In genomic region chr1:125945136-125945535, GRCm38 (mm10) we compare ENCODE assay signal across 13 mouse cellular contexts. TPM values are rescaled to one million over a fixed set of nuclear protein-coding genes. Genes with fewer than 3 reads are reported as not detected.
DNase-seq lines count a peak whose midpoint lies in the region; ATAC-seq lines count a peak whose summit lies in the region.
"Had no signal": no experiment of that assay in that cellular context is flagged by ENCODE, and none has a peak within 500 bp of the region (broad histone marks: within the 10 kb centered on the region; RNA-seq: fewer than 3 reads in every experiment).

No protein-coding gene starts in this region.

- no peaks in the 10 kb centered on the region for H3K9me3 ChIP-seq in limb, embryonic 13.5 days
- H3K9me3 ChIP-seq in limb, embryonic 10.5 days (replicated peaks), result no peaks in the 10 kb centered on the region
- H3K9me3 ChIP-seq in intestine, embryonic 16.5 days (ENCODE audit: control insufficient read depth, low read length), result no peaks in the 10 kb centered on the region

- H3K9ac ChIP-seq in limb, embryonic 13.5 days, result no peak overlapping the region
- no peak overlapping the region for H3K9ac ChIP-seq in intestine, embryonic 16.5 days (ENCODE audit: low read depth, low read length)

- H3K4me2 ChIP-seq in limb, embryonic 13.5 days (replicated peaks), result no peak overlapping the region
- H3K4me2 ChIP-seq in intestine, embryonic 16.5 days (ENCODE audit: low read depth, low read length), result no peak overlapping the region

- H3K27me3 ChIP-seq in limb, embryonic 13.5 days, result no peaks in the 10 kb centered on the region
- no peaks in the 10 kb centered on the region for H3K27me3 ChIP-seq in limb, embryonic 10.5 days (ENCODE audit: low read depth, poor library complexity, severe bottlenecking)
- H3K27me3 ChIP-seq in intestine, embryonic 16.5 days (replicated peaks; ENCODE audit: control insufficient read depth, insufficient read depth, low read length), result no peaks in the 10 kb centered on the region
- H3K27me3 ChIP-seq: CH12.LX had no signal

- H3K4me1 ChIP-seq in limb, embryonic 13.5 days, result peaks cover 11% of the 10 kb centered on the region; the same call in 1 of the 2 replicates
- H3K4me1 ChIP-seq in limb, embryonic 10.5 days, result no peaks in the 10 kb centered on the region
- H3K4me1 ChIP-seq in intestine, embryonic 16.5 days (ENCODE audit: control insufficient read depth, insufficient read depth, low read length), result no peaks in the 10 kb centered on the region

- H3K4me3 ChIP-seq in limb, embryonic 13.5 days, result no peak overlapping the region
- no peak overlapping the region for H3K4me3 ChIP-seq in limb, embryonic 10.5 days
- no peak overlapping the region for H3K4me3 ChIP-seq in intestine, embryonic 16.5 days (ENCODE audit: low read length)

- peak; percentile 68 for ATAC-seq in limb, embryonic 13.5 days (ENCODE audit: low FRiP score, low read depth)
- no peak for ATAC-seq in intestine, embryonic 16.5 days
- ATAC-seq: intestine, postnatal 0 days; midbrain, embryonic 16.5 days had no signal

- WGBS in limb, embryonic 13.5 days, result 21% methylated on average over 9 of the region's 9 CpGs
- 85% methylated on average over 9 of the region's 9 CpGs for WGBS in limb, embryonic 10.5 days
- 41% methylated on average over 9 of the region's 9 CpGs for WGBS in intestine, embryonic 16.5 days

- H3K36me3 ChIP-seq in limb, embryonic 13.5 days, result no peaks in the 10 kb centered on the region
- H3K36me3 ChIP-seq in limb, embryonic 10.5 days, result no peaks in the 10 kb centered on the region
- no peaks in the 10 kb centered on the region for H3K36me3 ChIP-seq in intestine, embryonic 16.5 days (ENCODE audit: control insufficient read depth, insufficient read depth, low read length)

- no peak for DNase-seq in limb, embryonic 10.5 days (ENCODE audit: low spot score)
- peak; percentile 29 to 63 for DNase-seq in frontal cortex, postnatal 36 days (ENCODE audit: low spot score in 2 of 2)
- DNase-seq in layer of hippocampus, adult 9-10 months (ENCODE audit: low spot score), result peak; percentile 41
- DNase-seq in lung, postnatal 36 days, result peak; percentile 3
- no peak for DNase-seq in adrenal gland, postnatal 25 days
- DNase-seq: adrenal gland, adult 2 months had no signal

- H3K27ac ChIP-seq in limb, embryonic 13.5 days, result no peak overlapping the region
- no peak overlapping the region for H3K27ac ChIP-seq in limb, embryonic 10.5 days
- H3K27ac ChIP-seq in intestine, embryonic 16.5 days (ENCODE audit: low read length), result no peak overlapping the region

RNA-seq across cellular contexts. Expression of gene Lypd1, which starts 32.2 kb away (rescaled TPM):
- 12.0 and 14.3 TPM in 2 replicates for polyA plus RNA-seq in limb, embryonic 13.5 days (2015; fragmentation: Nextera tagmentation; extraction: Ambion mirVana)
- 0.50 and 0.81 TPM in 2 replicates for polyA plus RNA-seq in limb, embryonic 10.5 days (2016; fragmentation: Nextera tagmentation; extraction: Ambion mirVana)
- polyA plus RNA-seq in intestine, embryonic 16.5 days (2015; fragmentation: Nextera tagmentation; extraction: Ambion mirVana), result 1.4 and 2.8 TPM in 2 replicates
- 1.9 and 2.2 TPM in 2 replicates for total RNA-seq in adrenal gland, postnatal 25 days (2021)
- total RNA-seq: CH12.LX; hematopoietic stem cell, adult 5-6 weeks; neutrophil, adult 5-6 weeks had no signal

Comparison
In these comparisons a context has a peak if more than half of its experiments do, and no peak if none do; other contexts are left out.
1. DNase-seq: peak in frontal cortex, postnatal 36 days (2 of 2), layer of hippocampus, adult 9-10 months (single experiment) and lung, postnatal 36 days (single experiment); none in limb, embryonic 10.5 days (single experiment) and adrenal gland, postnatal 25 days (single experiment).